Mouse (Mus musculus) gastrocnemius, postnatal 14 days (tissue): Measurements from ENCODE around the gene Zfp9. TPM values are rescaled to one million over a fixed set of nuclear protein-coding genes. Genes with fewer than 3 reads are reported as not detected.
A peak's percentile ranks its signal among the peaks of the same experiment; 100 is the strongest.

Experiments
- DNase-seq: peaks from one replicate; pipeline ENCODE4 v3.0.0; 2021; ENCODE audit warnings: mixed read lengths
- intact Hi-C: fragments of 180-260 bp; cut with DNase I; formaldehyde crosslinking; loops from one replicate; pipeline ENCODE4 v1.15.1; 2025; ENCODE audit warnings: low total_unique reads
- long read RNA-seq, 2 experiments: library from polyadenylated mRNA; stranded (forward); transcript quantifications; one replicate each; pipeline ENCODE4 v2.0.0; 2021
- microRNA-seq, 2 experiments: library from miRNA; unstranded; fragments of <30 nt; microRNA quantifications; one replicate each; pipeline ENCODE4 v1.2.0; 2021
- total RNA-seq, 2 experiments: library from RNA; stranded (reverse); gene quantifications; 2 replicates each; pipeline ENCODE4 v1.2.3; 2021

Zfp9 gene
- total RNA-seq, result 1 to 10 TPM; 7.1 to 7.5 TPM
- long read RNA-seq, experiment 1, result 0 reads
- long read RNA-seq, experiment 2, partial matches to known transcripts, result 0 of 1 reads
- long read RNA-seq, experiment 2, other reads (novel, unspliced or antisense), result 0 of 1 reads

DNA sequence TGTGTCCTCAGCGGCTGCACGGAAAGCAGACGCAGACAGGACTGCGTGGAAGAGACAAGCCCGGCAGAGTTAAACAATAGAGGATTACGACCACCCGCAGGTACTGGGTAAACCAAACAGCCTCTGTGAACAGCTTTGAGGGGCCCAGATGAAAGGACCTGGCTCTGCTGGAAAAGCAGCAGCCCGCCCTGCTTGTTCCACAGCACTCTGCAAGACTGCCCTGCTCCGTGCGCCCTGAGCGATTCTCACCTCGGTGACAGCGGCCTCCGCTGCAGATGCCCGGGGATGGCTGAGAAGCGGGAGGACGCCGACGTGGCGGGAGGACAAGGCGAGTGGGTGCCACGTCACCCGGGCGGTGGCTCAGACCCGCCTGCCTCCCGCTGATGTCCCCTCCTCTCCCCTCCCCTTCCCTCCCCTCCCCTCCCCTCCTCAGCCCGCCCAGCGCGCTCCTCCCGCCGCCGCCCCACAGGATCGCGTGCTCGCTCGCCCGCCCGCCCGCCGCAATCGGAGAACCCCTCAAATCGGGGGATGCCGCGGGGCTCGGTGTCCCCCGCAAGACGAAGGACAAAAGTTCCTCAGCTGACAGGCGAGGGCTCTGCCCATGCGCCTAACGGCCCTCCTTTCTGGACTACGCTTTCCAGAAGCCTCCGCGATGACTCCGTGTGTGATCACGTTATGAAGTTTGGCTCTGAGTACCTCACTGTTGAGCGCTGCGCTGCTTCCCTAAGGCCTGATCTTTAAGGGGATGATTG, at the start of gene Zfp9:
Gene Zfp9 (minus strand): TSS at position 364 of the 752 bp plus-strand sequence.
- peak; percentile 89 for DNase-seq
- intact Hi-C loops, result no loop called here

- intact Hi-C loops, result no loop called here
- no peak for DNase-seq
Measured at GRCm38 (mm10) chr6:118520668-118521067, 41.5 kb upstream of the Zfp9 start.

DNA sequence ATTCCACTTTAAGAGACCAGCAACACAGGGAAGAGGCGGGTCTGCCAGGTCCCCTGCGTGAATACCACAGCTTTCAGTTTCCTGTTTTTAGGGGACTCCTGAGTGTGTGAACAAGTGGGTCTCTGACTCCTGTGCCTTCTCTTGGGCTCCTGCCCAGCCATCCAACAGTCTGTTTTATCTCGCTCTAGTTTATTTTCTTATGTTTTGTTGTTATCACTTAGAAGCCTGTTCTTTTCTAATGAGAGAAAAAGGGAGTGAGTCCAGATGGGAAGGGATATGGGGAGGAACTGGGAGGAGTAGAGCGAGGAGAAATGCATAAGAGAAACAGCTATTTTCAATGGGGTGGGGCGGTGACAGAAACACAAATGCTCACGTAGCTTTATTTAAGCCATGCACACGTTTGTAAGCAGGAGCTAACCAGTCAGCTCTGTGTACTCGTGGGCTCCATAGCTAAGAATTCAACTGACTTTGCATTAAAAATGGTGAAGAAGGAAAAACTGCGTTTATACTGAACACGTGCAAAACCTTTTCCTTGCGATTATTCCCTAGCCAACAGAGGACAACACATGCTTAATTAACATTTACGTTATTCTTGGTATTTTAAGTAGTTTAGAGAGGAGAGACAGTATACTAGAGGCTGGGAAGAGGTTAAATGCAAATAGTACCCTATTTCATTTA, 34.4 kb upstream of the Zfp9 start:
- no peak for DNase-seq
- intact Hi-C loops, result no loop called here

DNA sequence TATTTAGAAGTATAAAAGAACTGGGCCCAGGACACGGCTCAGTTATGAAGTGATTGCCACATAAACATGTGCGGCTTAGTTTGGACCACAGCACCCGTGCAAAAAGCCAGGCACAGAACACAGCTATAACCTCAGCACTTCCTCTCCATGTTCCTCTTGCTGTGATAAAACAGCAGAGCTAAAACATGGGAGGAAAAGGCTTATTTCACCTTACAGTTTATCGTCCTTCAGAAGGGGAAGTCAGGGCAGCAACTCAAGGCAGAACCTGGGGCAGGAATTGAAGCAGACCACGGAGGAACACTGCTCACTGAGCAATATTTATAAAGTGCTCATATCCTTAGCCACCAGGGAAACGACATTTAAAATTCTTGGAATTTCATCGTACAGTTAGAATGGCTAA, 19.9 kb upstream of the Zfp9 start:
- DNase-seq, result no peak
- intact Hi-C loops, result no loop called here

GRCm38 (mm10) chr6:118482125-118482524, 3.0 kb upstream of the Zfp9 start:
- intact Hi-C loops, result no loop called here
- DNase-seq, result no peak

GRCm38 (mm10) chr6:118477875-118478785, 990 bp downstream of the Zfp9 start:
- intact Hi-C loops, result no loop called here
- DNase-seq, result no peak

DNA sequence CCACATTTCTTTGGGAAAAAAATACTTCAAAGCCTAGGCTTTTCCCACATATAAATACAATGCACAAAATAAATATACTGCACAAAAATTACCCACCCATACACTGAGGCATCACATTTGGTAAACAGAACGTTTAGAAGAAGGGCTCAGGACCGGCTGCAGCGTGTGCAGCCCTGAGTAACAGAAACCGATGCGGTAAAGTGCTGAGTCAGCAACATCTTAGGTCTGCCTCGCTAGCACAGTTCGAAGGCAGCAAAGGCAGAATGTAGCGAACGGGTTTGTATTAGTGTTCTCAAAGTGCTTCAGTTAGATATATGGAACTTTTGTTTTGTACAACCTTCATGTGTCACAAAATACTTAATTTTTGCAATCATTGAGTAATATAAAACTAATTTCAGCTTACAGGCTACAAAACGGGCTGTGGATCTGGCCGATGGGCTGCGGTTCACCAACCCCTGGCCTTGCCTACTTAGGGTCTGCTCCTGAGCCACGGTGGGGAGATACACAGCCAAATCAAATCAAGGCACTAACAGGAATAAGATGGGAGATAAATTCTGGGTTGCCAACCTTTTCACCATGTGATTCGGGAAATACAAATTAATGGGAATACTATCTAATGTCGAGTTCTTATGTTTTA, 16.9 kb downstream of the Zfp9 start:
- intact Hi-C loops, result no loop called here
- no peak for DNase-seq

GRCm38 (mm10) chr6:118457726-118458125, 21.4 kb downstream of the Zfp9 start:
- DNase-seq, result no peak
- intact Hi-C loops, result no loop called here

DNA sequence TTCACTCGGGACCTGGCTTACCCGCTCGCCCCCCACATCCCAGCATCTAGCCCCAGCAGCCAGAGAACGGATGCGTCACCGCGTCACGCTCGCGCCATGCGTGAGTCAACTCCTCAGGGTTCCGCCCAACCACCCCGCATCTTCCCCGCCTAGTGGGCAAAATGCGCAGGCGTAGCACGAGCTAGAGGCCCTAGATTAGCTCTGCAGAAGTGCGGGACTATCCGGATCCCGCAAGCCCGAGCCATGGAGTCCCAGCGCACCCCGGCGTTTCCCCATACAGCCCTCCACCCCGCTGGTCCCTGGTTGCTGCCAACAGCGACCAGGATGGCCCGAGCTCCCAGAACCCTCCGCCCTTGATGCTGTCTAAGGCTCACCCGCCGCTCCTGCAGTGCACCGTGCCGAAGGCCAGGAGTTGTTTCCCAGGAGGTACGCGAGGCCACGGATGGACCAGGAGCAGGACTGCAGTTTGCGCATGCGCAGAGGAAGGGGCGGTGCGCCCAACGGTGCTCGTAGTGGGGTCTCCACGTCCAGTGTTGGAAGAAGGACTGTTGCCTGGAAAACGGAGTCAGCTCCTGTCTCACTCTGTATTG, 24.0 kb downstream of the Zfp9 start, which contains the start of gene Zfp248:
Gene Zfp248 (minus strand): TSS at position 487 of the 590 bp plus-strand sequence.
- intact Hi-C loops, result no loop called here

GRCm38 (mm10) chr6:118454452-118454851, 24.7 kb downstream of the Zfp9 start:
- intact Hi-C loops, result no loop called here
- DNase-seq, result no peak

More for the DNA sequence above, 24.0 kb downstream of the Zfp9 start, which contains the start of gene Zfp248:
- DNase-seq, result peak; percentile 89

DNA sequence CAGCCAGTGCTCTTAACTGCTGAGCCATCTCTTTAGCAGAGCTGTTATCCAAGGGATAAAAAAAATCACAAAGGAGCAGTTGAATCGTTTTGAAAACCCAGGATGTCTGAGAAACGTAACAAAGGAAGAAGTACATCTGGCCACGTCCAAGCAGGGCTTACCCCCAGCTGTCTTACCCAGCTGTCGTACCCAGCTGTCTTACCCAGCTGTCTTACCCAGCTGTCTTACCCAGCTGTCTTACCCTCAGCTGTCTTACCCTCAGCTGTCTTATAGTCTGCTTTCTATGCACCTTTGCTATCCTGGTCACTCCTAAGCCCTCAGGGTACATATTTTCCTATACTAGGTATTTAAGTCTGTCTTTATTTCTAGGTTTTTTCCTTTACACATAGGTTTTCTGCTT, 47.6 kb downstream of the Zfp9 start:
- intact Hi-C loops, result no loop called here
- DNase-seq, result no peak

GRCm38 (mm10) chr6:118426666-118427065, 52.5 kb downstream of the Zfp9 start:
- intact Hi-C loops, result no loop called here
- DNase-seq, result no peak

DNA sequence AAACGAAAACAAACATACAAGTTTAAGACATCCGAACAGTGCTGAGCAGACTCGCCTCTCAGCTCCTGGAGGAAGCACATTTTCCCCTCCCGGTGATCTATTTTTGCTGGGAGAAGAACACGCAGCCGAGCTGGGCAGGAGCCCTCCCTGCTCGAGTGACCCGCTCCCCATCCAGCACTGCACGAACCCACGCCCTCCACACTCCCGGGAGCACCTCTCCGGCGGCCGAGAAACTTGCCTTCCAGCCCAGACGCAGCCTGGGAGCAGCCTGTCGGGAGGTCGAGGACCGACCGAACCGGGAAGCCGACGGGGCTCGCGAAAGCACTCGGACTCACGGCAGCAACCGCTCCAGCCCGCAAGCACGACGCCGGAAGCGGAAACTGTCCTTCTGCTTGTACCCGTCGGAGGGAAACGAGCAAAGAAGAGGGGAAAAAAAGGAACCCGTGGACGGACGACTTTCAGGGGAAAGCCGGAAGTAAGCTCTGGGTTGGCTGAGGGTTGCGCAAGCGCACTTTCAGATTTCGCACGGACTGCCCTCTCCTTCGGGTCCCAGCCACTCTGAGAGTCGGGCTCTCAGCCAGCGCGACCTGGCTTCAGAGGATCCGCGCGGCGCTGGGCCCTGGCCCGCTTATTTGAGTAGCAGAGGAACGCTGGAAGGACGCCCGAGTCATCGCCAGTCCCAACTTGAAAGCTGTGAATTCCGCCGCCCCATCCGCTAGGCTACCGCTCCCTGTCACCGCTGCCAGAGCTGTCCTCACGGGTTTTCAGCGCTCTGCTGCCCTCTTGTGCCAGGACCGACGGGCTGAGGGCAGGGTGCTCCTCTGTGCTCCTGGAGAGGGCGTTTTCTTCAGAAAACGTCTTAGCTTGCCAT, 59.8 kb downstream of the Zfp9 start, which contains the start of gene Bms1:
Gene Bms1 (minus strand): TSS at position 425 of the 871 bp plus-strand sequence.
- intact Hi-C loops, result no loop called here
- DNase-seq, result peak; percentile 94

Small RNA genes lying within 50 kb of the gene (microRNA-seq; reads per million reads assigned to microRNA genes)
- 0 reads per million in 2 experiments for gene Gm25953

Other genes with a start within 250 kb of the Zfp9 start
- 10 to 100 TPM; 23.2 to 24.7 TPM for gene Bms1, start 59.8 kb downstream of the Zfp9 start, total RNA-seq
- 1 to 10 TPM; 1.1 to 1.7 TPM for gene Zfp248, start 23.8 kb downstream of the Zfp9 start, total RNA-seq
- 1 to 10 TPM; 1.9 TPM for gene Ankrd26, start 82.9 kb upstream of the Zfp9 start, total RNA-seq